Mouse (Mus musculus) lung, postnatal 0 days (tissue): Measurements from ENCODE around the gene Gm20662.

Source experiments
- CTCF ChIP-seq: IDR thresholded peaks from 2 replicates; pipeline ENCODE4 v1.5.1; 2016; ENCODE audit warnings: antibody characterized with exemption, mild to moderate bottlenecking
- EP300 ChIP-seq: IDR thresholded peaks from 2 replicates; pipeline ENCODE4 v1.6.1; 2016; ENCODE audit warnings: antibody characterized with exemption, mild to moderate bottlenecking, control low read depth

DNA sequence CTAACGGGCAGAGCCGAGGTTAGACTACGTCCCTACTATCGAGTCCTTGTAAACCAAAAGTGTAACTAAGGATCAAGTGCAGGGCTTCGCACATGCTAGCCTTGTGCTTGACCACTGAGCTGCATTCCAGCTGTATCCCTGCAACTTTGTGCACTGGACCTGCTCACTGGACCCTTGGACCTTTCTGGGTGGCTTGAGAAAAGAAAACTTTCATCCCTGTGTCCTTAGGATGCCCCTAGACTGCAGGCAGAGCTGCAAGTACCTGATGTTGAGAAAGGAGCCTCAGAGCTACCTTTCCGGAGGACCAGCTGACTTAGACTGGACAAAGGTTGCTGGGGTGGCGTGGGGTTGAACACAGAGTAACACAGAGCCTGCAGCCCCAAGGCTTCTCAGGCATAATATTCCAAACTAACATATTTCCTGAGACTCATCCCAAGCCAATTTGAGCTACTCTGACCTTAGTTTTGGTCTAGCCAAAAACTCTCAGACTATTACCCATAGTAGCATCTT is 94.5 kb downstream of the Gm20662 start:
- no peak for TF ChIP-seq EP300
- no peak for TF ChIP-seq CTCF
